Mouse (Mus musculus): ENCODE results near the gene Gm28035. TPM values are rescaled to one million over a fixed set of nuclear protein-coding genes. Genes with fewer than 3 reads are reported as not detected.

Gene Gm28035
- polyA plus RNA-seq, 1 experiment, result 24.8 TPM

GRCm38 (mm10) chr2:30261064-30261736 lies 20.8 kb downstream of the Gm28035 start:
- no peak for DNase-seq (ENCODE audit: extremely low spot score in 1 of 2, low spot score in 1 of 2)

- DNase-seq (ENCODE audit: extremely low spot score in 1 of 2, low spot score in 1 of 2), result no peak
Observed at GRCm38 (mm10) chr2:30261921-30262839, 21.8 kb downstream of the Gm28035 start.

GRCm38 (mm10) chr2:30262840-30263441 lies 22.6 kb downstream of the Gm28035 start:
- peak in 1 of 2 experiments; percentile 72 for DNase-seq (ENCODE audit: extremely low spot score in 1 of 2, low spot score in 1 of 2)

DNA sequence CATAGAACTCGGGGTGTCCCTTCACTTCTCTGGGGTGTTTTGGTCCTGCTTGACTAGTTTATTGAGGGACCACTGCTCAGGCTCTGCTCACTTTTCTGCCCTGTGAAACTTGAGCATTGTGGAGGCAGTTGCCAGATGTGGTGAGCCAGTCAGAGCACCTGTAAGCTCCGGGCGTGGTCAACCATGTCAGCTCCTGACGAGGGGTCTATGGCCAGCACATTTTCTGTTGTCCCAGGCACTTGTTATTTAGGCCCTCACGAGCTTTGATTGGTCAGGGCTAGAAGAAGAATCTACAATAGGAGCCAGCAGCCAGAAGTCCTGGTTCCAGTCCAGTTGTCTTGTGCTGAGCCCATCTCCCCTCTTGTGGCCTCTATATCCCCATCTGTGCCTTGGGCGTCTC lies 23.4 kb downstream of the Gm28035 start:
- DNase-seq (ENCODE audit: extremely low spot score in 1 of 2, low spot score in 1 of 2), result no peak

DNA sequence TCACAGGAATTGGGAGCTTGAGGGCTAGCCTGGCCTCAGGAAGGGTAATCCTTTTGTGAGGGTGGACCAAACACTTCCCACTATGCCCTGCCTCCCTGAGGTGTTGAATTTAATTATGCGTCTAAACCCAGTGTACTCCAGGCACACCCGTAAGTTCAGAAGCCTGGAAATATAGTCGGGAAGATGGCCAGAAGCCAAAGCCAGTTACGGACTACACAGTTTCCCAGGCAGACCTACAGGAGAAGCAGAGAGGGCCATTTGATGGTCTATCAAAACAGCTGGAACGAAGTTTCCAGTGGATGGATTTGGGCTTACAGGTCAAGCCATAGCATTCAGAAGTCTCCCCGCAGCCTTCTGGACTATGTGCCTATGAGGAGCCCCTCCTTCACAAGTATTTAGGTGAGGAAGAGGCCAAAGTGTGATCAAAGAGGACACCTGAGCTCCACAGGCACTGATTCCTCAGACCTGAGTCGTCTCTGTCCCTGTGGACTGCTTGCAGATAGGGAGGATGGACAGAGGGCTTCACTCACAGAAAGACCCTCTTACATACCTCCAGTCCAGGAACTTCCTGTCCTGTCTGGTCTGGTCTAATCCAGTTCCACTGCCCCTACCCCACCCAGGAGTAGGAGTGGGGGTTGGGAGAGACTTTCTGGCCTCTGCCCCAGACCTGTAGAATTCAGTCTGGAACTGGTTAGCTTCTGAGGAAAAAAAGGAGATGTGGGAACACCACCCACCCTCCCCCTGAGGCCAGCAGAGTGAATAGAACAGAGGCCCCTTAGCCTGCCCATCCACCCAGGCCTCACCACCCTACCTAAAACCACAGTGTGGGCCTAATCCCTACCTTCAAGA lies 24.5 kb downstream of the Gm28035 start:
- DNase-seq (ENCODE audit: extremely low spot score in 1 of 2, low spot score in 1 of 2), result no peak

DNA sequence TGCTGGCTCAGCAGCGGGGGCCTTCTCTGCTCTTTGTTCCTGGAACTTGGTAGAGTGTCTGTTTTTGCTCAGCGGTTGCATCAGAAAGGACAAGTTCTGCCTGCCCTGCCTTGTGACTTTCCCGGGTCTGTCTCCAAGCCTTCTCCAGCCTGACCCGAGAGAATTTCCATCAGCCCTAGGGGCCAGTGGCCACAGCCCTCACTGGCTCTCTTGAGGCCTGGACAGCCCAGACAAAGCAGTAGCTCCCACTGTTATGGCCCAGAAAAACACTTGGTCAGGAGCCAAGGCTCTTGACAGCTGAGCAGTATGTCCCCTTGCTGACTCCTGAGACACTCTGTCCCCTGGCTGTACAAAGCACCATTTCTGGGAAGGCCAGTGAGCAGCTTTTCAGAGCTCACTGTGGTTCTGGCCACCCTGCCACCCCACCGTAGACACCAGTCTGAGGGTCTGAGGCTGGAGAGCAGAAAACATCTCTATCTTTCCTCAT lies 25.4 kb downstream of the Gm28035 start, which contains the start of gene Phyhd1:
Phyhd1 (plus strand) TSS at position 437 of the 487 bp plus-strand sequence.
- peak; percentile 55 for DNase-seq (ENCODE audit: extremely low spot score in 1 of 2, low spot score in 1 of 2)

DNA sequence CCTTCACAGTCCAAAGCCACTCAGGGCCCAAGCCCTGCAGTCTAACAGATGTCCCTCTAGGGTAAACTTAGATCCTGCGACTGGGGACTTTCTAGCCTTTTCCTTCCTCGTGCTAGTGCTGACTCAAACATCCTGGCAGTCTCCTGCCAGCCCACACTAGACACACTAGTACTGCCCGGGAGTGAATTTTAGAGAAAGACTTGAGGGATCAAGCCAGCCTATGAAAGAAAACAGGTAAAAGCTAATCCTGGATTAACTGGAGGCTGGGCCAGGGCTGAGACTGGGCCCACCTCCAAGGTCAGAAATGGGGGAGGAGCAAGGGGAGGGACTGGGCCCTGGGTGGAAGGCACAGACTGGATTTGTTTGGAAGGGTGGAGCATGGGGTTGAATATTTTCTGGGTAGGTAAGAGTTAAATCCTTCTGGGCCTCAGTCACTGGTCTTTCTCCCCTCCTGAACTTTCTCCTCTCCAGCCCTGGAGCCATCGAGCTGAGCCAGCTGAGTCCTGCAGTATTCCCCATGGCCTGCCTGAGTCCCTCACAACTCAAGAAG lies 26.1 kb downstream of the Gm28035 start:
- DNase-seq (ENCODE audit: extremely low spot score in 1 of 2, low spot score in 1 of 2), result peak in 1 of 2 experiments; percentile 62

- no peak for DNase-seq (ENCODE audit: extremely low spot score in 1 of 2, low spot score in 1 of 2)
Observed at GRCm38 (mm10) chr2:30267466-30267865, 27.1 kb downstream of the Gm28035 start.

DNA sequence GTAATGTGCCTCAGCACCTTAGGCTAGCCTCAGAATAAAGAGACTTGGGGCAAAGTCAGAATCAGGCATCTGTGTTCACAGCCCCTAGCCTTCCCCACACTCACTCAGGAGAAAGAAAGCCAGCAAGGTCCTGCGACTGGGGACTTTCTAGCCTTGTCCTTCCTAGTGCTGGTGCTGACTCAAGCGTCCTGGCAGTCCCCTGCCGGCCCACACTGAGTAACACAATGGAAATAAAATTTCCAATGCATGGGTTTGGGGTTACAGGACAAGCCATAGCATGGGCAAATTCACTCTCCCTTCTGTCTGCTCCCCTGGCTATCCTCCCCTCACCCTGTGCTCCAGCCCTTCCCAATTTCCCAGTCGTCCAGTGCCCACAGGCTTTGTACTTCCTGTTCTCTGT lies 28.0 kb downstream of the Gm28035 start:
- no peak for DNase-seq (ENCODE audit: extremely low spot score in 1 of 2, low spot score in 1 of 2)

- DNase-seq (ENCODE audit: extremely low spot score in 1 of 2, low spot score in 1 of 2), result no peak
Observed at GRCm38 (mm10) chr2:30269241-30269990, 29.0 kb downstream of the Gm28035 start.

- DNase-seq (ENCODE audit: extremely low spot score in 1 of 2, low spot score in 1 of 2), result peak; percentile 54 to 84
Observed at GRCm38 (mm10) chr2:30270134-30270533, 29.8 kb downstream of the Gm28035 start.

GRCm38 (mm10) chr2:30280743-30281142 lies 40.4 kb downstream of the Gm28035 start, which contains the start of gene Gm28038:
Gm28038 (plus strand) TSS chr2:30281043.
- no peak for DNase-seq (ENCODE audit: extremely low spot score in 1 of 2, low spot score in 1 of 2)

GRCm38 (mm10) chr2:30281651-30282050 lies 41.3 kb downstream of the Gm28035 start:
- DNase-seq (ENCODE audit: extremely low spot score in 1 of 2, low spot score in 1 of 2), result no peak

- DNase-seq (ENCODE audit: extremely low spot score in 1 of 2, low spot score in 1 of 2), result no peak
Observed at GRCm38 (mm10) chr2:30283193-30283592, 42.8 kb downstream of the Gm28035 start.

DNA sequence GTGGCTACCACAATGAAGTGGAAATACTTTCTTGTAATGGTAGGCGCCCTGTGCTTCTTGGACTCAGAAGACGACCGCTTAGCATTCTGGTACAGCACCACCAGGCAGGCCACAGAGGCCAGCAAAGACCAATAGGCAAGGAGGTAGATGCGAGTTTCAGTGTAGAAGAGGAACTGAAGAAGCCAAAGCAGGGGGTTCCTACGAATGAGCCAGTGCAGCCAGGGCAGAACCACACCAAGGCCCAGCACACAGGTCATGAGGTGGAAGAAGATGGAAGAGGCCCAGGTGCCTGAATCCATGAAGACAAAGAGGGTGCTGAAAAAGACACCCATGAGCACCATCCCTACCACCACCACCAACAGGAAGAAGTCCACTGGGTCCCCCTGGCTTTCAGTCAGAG lies 44.6 kb downstream of the Gm28035 start:
- no peak for DNase-seq (ENCODE audit: extremely low spot score in 1 of 2, low spot score in 1 of 2)

- no peak for DNase-seq (ENCODE audit: extremely low spot score in 1 of 2, low spot score in 1 of 2)
Observed at GRCm38 (mm10) chr2:30285416-30286181, 45.2 kb downstream of the Gm28035 start.

- DNase-seq (ENCODE audit: extremely low spot score in 1 of 2, low spot score in 1 of 2), result peak; percentile 84 to 98
Observed at GRCm38 (mm10) chr2:30286192-30287026, 46.0 kb downstream of the Gm28035 start, which contains the start of the genes Dolk and Nup188. Dolk (minus strand) TSS chr2:30286334. Nup188 (plus strand) TSS chr2:30286397.

All from frontal cortex, adult 2 months (tissue).